Mouse (Mus musculus): Measurements from ENCODE around the gene Ube2n. TPM values are rescaled to one million over a fixed set of nuclear protein-coding genes. Genes with fewer than 3 reads are reported as not detected.

Ube2n gene
- polyA plus RNA-seq, 1 experiment, result 26.4 TPM

DNA sequence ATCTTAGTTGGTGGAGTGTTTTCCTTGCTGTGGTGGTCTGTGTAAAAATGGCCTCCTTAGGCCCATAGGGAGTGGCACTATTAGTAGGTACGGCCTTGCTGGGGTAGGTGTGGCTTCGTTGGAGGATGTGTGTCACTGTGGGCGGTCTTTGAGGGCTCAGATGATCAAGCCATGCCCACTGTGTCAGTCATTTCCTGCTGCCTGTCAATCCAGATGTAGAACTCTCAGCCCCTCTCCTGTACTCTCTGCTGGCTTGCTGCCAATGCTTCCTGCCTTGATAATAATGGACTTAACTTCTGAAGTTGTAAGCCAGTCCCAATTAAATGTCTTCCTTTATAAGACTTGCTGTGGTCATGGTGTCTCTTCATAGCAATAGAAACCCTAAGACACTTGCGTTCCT lies 74.3 kb downstream of the Ube2n start:
- DNase-seq (ENCODE audit: low read depth in 1 of 2, low spot score in 2 of 2), result no peak
- TF ChIP-seq POLR2A (IDR thresholded peaks at IDR 0.05; ENCODE audit: low read depth, low read length) (no peak), CTCF (IDR thresholded peaks at IDR 0.05; ENCODE audit: extremely low read depth, insufficient read depth, insufficient read length, insufficient replicate concordance) (no peak)
- Histone ChIP-seq H3K36me3 (ENCODE audit: control insufficient read depth, insufficient read depth, low read length) (no peaks in the 10 kb centered on the region), H3K27ac (ENCODE audit: insufficient read depth, low read length) (no peak overlapping the region), H3K27me3 (ENCODE audit: control insufficient read depth, insufficient read depth, low read length) (no peaks in the 10 kb centered on the region), H3K4me1 (ENCODE audit: control insufficient read depth, insufficient read depth, insufficient read length) (no peaks in the 10 kb centered on the region), H3K4me3 (ENCODE audit: extremely low read depth, insufficient read depth, insufficient read length) (no peak overlapping the region)
- WGBS, result 89% methylated on average over 4 of the region's 4 CpGs

DNA sequence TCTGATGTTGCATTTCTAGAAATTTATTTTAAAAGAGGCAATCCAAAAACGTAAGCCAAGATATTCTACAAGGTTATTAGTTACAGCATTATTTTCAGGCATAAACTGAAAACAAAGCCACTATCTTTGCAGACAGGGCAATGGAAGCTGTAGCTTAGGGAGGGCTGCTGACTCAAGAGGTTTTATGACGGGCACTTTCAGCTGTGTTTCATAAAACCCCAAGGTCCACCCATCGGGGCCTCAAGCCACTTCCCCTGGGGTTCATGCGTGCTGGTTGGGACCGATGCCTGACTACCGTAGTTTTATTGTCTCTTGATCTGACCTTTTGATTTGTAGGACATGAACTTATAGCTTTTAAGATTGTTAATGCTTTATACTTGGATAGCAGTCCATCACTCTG lies 75.3 kb downstream of the Ube2n start:
- 33% methylated on average over 6 of the region's 6 CpGs for WGBS
- no peaks in the 10 kb centered on the region for H3K4me1 ChIP-seq (ENCODE audit: control insufficient read depth, insufficient read depth, insufficient read length)
- DNase-seq (ENCODE audit: low read depth in 1 of 2, low spot score in 2 of 2), result no peak
- no peak overlapping the region for H3K27ac ChIP-seq (ENCODE audit: insufficient read depth, low read length)
- no peak overlapping the region for H3K4me3 ChIP-seq (ENCODE audit: extremely low read depth, insufficient read depth, insufficient read length)
- H3K36me3 ChIP-seq (ENCODE audit: control insufficient read depth, insufficient read depth, low read length), result no peaks in the 10 kb centered on the region
- TF ChIP-seq CTCF (IDR thresholded peaks at IDR 0.05; ENCODE audit: extremely low read depth, insufficient read depth, insufficient read length, insufficient replicate concordance), result no peak
- TF ChIP-seq POLR2A (IDR thresholded peaks at IDR 0.05; ENCODE audit: low read depth, low read length), result no peak
- H3K27me3 ChIP-seq (ENCODE audit: control insufficient read depth, insufficient read depth, low read length), result no peaks in the 10 kb centered on the region

DNA sequence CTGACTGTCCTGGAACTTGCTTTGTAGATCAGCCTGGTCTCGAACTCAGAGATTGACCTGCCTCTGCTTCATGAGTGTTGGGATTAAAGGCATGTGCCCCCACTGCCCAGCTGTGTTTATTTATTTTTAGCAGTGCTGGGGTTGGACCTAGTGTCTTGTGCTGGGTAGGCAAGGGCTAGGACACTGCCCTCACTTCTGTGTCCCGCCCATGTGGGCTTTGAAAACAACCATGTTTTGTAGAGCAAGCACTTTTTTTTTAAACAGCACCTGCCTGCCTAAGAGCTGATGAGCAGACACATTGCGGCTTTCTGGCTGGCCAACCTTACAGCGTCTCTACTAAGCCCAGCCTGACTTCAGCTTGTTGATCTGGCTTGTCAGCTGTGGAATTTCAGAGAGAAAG lies 76.3 kb downstream of the Ube2n start:
- Histone ChIP-seq H3K27me3 (ENCODE audit: control insufficient read depth, insufficient read depth, low read length) (no peaks in the 10 kb centered on the region), H3K4me3 (ENCODE audit: extremely low read depth, insufficient read depth, insufficient read length) (no peak overlapping the region), H3K36me3 (ENCODE audit: control insufficient read depth, insufficient read depth, low read length) (no peaks in the 10 kb centered on the region), H3K4me1 (ENCODE audit: control insufficient read depth, insufficient read depth, insufficient read length) (no peaks in the 10 kb centered on the region), H3K27ac (ENCODE audit: insufficient read depth, low read length) (no peak overlapping the region)
- no peak for DNase-seq (ENCODE audit: low read depth in 1 of 2, low spot score in 2 of 2)
- TF ChIP-seq CTCF (IDR thresholded peaks at IDR 0.05; ENCODE audit: extremely low read depth, insufficient read depth, insufficient read length, insufficient replicate concordance) (no peak), POLR2A (IDR thresholded peaks at IDR 0.05; ENCODE audit: low read depth, low read length) (no peak)
- WGBS, result 85% methylated on average over 4 of the region's 4 CpGs

DNA sequence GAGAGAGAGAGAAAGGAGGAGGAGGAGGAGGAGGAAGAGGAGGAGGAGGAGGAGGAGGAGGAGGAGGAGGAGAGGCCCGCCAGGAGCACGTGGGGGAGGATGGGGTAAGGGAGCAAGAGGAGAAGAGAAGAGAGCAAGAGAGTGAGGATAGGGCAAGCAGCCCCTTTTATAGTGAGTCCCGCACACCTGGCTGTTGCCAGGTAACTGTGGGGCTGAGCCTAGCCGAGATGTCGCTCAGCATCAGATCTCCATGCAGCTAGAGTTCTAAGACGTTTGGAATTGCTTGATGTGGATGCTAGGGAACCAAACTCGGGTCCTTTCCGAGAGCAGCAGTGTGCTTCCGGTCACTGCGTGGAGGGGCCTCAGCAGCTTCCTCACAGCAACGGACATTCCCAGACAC lies 79.5 kb downstream of the Ube2n start:
- DNase-seq (ENCODE audit: low read depth in 1 of 2, low spot score in 2 of 2), result no peak
- 79% methylated on average over 11 of the region's 11 CpGs for WGBS
- no peak overlapping the region for H3K4me3 ChIP-seq (ENCODE audit: extremely low read depth, insufficient read depth, insufficient read length)
- no peaks in the 10 kb centered on the region for H3K27me3 ChIP-seq (ENCODE audit: control insufficient read depth, insufficient read depth, low read length)
- no peaks in the 10 kb centered on the region for H3K36me3 ChIP-seq (ENCODE audit: control insufficient read depth, insufficient read depth, low read length)
- TF ChIP-seq POLR2A (IDR thresholded peaks at IDR 0.05; ENCODE audit: low read depth, low read length) (no peak), CTCF (IDR thresholded peaks at IDR 0.05; ENCODE audit: extremely low read depth, insufficient read depth, insufficient read length, insufficient replicate concordance) (no peak)
- no peak overlapping the region for H3K27ac ChIP-seq (ENCODE audit: insufficient read depth, low read length)
- no peaks in the 10 kb centered on the region for H3K4me1 ChIP-seq (ENCODE audit: control insufficient read depth, insufficient read depth, insufficient read length)

Other genes starting within 250 kb of the Ube2n start
- 8.2 and 10.2 TPM in 2 replicates for gene Cradd, start 191.0 kb upstream of the Ube2n start, polyA plus RNA-seq (2012; rRNA removed)
- 10.2 and 12.7 TPM in 2 replicates for gene Socs2, start 98.0 kb upstream of the Ube2n start, polyA plus RNA-seq (2012; rRNA removed)
- gene Mrpl42, start 13.2 kb upstream of the Ube2n start, polyA plus RNA-seq (2012; rRNA removed), result 27.3 and 27.8 TPM in 2 replicates
- 8.0 and 9.9 TPM in 2 replicates for gene Nudt4, start 49.0 kb downstream of the Ube2n start, polyA plus RNA-seq (2012; rRNA removed)
- gene Anapc15-ps, start 158.3 kb downstream of the Ube2n start, polyA plus RNA-seq (2012; rRNA removed), result not detected in 2 replicates